Mouse (Mus musculus): ENCODE results near the gene Kif2b. TPM values are rescaled to one million over a fixed set of nuclear protein-coding genes. Genes with fewer than 3 reads are reported as not detected.

Kif2b gene
- total RNA-seq (2023), result not detected in 2 replicates

DNA sequence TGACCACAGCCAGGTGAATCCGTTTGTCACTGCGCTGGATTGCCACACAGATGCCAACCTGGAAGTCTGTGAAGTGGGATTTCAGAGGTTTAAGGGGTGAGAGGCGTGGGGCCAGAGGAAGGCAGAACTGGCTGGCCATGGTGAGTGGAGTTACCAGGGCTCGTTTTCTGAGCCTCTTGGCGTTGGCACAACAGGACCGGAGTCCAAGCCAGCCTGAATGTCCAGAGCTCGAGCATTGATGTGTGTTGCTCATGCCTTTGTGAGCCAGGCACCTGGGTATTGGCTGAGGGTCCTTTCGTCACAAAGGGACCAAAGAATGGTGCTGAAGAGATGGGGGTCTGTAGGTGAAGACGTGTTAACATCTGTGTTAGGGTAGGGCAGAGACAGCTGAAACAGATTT, at the start of gene Kif2b:
Gene Kif2b, minus strand, starts transcription at position 242 of the 400 bp plus-strand sequence.

